Mouse (Mus musculus): ENCODE measurements around the gene Lhx5.

Gene Lhx5

GRCm38 (mm10) chr5:120431649-120432485, at the start of gene Lhx5:
Gene Lhx5, plus strand, starts transcription at chr5:120431699.
- no peak for DNase-seq (ENCODE audit: low spot score in 2 of 2)

GRCm38 (mm10) chr5:120386361-120386760, 45.1 kb upstream of the Lhx5 start:
- DNase-seq (ENCODE audit: low spot score in 2 of 2): no peak

- no peak for DNase-seq (ENCODE audit: low spot score in 2 of 2)
Measured at GRCm38 (mm10) chr5:120388765-120389164, 42.7 kb upstream of the Lhx5 start.

- no peak for DNase-seq (ENCODE audit: low spot score in 2 of 2)
Measured at GRCm38 (mm10) chr5:120389973-120390372, 41.5 kb upstream of the Lhx5 start.

GRCm38 (mm10) chr5:120393871-120394667, 37.4 kb upstream of the Lhx5 start:
- no peak for DNase-seq (ENCODE audit: low spot score in 2 of 2)

- no peak for DNase-seq (ENCODE audit: low spot score in 2 of 2)
Measured at GRCm38 (mm10) chr5:120397988-120398387, 33.5 kb upstream of the Lhx5 start.

- DNase-seq (ENCODE audit: low spot score in 2 of 2): no peak
Measured at GRCm38 (mm10) chr5:120404831-120405591, 26.5 kb upstream of the Lhx5 start.

- DNase-seq (ENCODE audit: low spot score in 2 of 2): no peak
Measured at GRCm38 (mm10) chr5:120408933-120409332, 22.6 kb upstream of the Lhx5 start.

- DNase-seq (ENCODE audit: low spot score in 2 of 2): no peak
Measured at GRCm38 (mm10) chr5:120409385-120410378, 21.8 kb upstream of the Lhx5 start.

- DNase-seq (ENCODE audit: low spot score in 2 of 2): no peak
Measured at GRCm38 (mm10) chr5:120413436-120413835, 18.1 kb upstream of the Lhx5 start.

GRCm38 (mm10) chr5:120420106-120420505, 11.4 kb upstream of the Lhx5 start:
- DNase-seq (ENCODE audit: low spot score in 2 of 2): no peak

GRCm38 (mm10) chr5:120424039-120424438, 7.5 kb upstream of the Lhx5 start:
- peak; percentile 22 to 76 for DNase-seq (ENCODE audit: low spot score in 2 of 2)

GRCm38 (mm10) chr5:120424657-120425056, 6.8 kb upstream of the Lhx5 start:
- no peak for DNase-seq (ENCODE audit: low spot score in 2 of 2)

- no peak for DNase-seq (ENCODE audit: low spot score in 2 of 2)
Measured at GRCm38 (mm10) chr5:120425711-120426110, 5.8 kb upstream of the Lhx5 start.

GRCm38 (mm10) chr5:120426572-120426971, 4.9 kb upstream of the Lhx5 start:
- DNase-seq (ENCODE audit: low spot score in 2 of 2): no peak

GRCm38 (mm10) chr5:120427451-120427938, 4.0 kb upstream of the Lhx5 start:
- no peak for DNase-seq (ENCODE audit: low spot score in 2 of 2)

GRCm38 (mm10) chr5:120428189-120428838, 3.2 kb upstream of the Lhx5 start:
- no peak for DNase-seq (ENCODE audit: low spot score in 2 of 2)

GRCm38 (mm10) chr5:120428990-120429389, 2.5 kb upstream of the Lhx5 start:
- no peak for DNase-seq (ENCODE audit: low spot score in 2 of 2)

- DNase-seq (ENCODE audit: low spot score in 2 of 2): no peak
Measured at GRCm38 (mm10) chr5:120429692-120430091, 1.8 kb upstream of the Lhx5 start.

- no peak for DNase-seq (ENCODE audit: low spot score in 2 of 2)
Measured at GRCm38 (mm10) chr5:120431001-120431583, 407 bp upstream of the Lhx5 start.
